Mouse (Mus musculus) heart, adult 18-20 months (tissue): Measurements from ENCODE around the gene Cd5. TPM values are rescaled to one million over a fixed set of nuclear protein-coding genes. Genes with fewer than 3 reads are reported as not detected.
A peak's percentile ranks its signal among the peaks of the same experiment; 100 is the strongest.

ENCODE experiments used
- DNase-seq, 2 experiments: peaks; one replicate each; pipeline ENCODE4 v3.0.0; 2021 to 2022; ENCODE audit warnings: mixed read lengths in 1 of 2
- total RNA-seq, 2 experiments: library from RNA; stranded (reverse); gene quantifications; 2 replicates each; pipeline ENCODE4 v1.2.3; 2021

The Cd5 gene
- total RNA-seq, 2 experiments from 2014 or later = 1.1 TPM; not detected in 1

DNA sequence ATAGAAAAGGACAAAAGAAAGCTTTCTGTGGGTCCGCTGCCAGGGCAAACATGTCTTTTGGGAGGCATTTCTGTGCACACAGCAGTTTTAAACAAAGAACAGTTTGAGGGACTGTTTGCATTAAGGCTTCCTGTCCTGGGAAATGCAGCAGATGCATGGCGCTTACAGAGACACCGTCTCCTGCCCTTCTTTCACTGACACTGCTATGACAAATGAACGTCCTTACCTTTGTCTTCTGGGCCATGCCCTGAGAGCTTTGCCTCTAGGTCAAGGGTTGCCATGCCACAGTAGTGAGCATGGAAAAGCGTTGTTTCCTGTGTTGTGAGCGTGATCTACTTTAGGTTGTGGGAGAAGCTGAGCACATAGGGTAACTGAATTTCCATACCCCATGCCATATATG is 19.9 kb upstream of the Cd5 start:
- DNase-seq = no peak

- DNase-seq = no peak
These were observed 18.7 kb upstream of the Cd5 start for GRCm38 (mm10) chr19:10757526-10757925.

DNA sequence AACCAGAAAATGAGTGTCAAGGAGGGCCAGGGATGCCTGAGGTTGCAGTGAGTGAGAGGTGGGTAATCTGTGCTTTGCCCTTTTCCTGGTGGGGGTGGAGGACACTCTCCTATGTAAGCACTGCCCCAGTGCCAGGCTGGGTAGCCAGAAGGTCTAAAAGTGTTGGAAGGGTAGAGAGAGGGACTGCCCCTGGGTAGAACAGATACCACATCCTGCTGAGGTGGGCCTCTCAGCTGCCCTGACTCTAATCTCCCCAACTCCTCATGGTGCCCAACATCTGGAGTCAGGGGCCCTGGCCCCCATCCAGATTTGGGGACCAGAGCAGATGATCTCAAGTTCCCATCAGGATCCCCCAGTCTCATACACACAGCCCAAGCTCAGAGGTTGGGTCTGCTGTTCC is 18.3 kb upstream of the Cd5 start:
- no peak for DNase-seq

- no peak for DNase-seq
These were observed 13.8 kb upstream of the Cd5 start for GRCm38 (mm10) chr19:10752646-10753045.

DNA sequence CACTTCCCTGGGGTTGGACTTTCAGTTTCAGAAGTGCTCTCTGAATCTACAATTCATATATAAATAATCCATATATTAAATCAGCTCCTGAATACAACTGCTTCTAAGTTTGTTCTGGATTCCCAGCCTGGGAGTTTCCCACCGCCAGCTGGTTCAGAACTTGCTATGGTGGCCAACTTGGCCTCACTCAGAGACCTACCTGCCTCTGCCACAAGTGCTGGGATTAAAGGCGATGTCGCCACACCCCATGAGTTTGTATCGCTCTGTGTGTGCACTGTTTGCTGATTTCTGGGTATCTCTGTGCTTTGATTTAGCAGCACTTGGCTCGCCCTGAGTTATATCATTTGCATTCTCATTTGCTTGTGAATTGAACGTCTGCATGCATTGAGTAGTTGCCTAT is 13.3 kb upstream of the Cd5 start:
- DNase-seq = no peak

DNA sequence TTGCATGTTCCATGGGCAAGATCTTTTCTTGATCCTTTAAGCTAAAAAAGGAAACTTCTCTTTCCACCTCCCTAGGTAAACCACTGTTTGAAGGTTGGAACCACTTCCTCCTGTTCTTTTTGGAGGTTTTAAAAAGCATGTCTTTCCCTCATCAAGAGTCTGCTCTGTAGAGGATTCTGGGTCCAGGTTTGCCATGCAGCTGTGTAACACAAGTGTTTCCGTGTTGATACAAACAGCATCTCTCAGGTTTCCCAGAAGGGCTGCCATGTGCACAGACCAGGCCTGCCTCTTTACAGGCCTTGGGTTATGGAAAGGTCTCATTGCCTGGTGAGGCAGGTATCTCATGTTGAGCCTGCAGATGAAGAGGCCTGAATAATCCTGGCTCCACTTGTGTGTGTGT is 12.8 kb upstream of the Cd5 start:
- DNase-seq = no peak

DNA sequence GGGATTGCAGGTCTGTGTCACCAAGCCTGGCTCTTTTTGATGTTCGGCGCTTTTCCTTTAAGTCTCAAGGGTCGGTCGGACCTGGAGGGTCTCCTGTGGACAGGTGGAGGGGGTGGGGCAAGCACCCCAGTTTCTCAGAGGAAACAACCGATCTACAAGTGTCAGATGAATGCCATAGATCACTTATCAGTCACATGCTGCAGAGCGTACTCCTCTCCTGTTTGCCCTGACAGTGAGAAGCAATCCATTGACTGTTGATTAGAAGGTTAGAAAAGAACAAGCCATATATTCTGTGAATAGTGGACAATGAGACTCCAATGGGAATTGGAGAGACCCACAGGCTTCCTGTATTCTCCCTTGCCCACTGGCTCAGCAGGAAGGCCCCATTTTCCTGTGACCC is 11.4 kb upstream of the Cd5 start:
- DNase-seq = no peak

- no peak for DNase-seq
These were observed 10.5 kb upstream of the Cd5 start for GRCm38 (mm10) chr19:10749295-10749694.

GRCm38 (mm10) chr19:10748401-10749102 is 9.8 kb upstream of the Cd5 start:
- no peak for DNase-seq

DNA sequence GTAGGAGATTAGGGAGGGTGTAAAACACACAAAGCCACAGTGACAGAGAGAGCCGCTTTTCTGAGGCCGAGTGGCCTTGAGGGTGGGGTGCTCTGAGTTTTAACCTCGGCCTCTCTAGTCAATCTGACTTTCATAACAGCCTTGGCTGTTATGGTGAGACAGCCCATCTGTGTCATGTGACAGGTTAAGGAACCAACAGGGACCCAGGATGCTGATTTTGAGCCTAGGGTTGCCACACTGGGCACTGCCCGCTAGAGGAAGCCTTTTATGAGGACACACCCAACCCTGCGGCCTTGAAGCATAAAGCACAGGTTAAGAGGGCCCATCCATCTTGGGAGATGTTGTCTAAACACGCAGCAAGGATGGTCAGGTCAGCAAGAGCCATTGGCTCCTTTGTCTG is 8.9 kb upstream of the Cd5 start:
- no peak for DNase-seq

- no peak for DNase-seq
These were observed 8.4 kb upstream of the Cd5 start for GRCm38 (mm10) chr19:10747182-10747581.

- peak in 1 of 2 experiments; percentile 34 for DNase-seq
These were observed 3.8 kb upstream of the Cd5 start for GRCm38 (mm10) chr19:10742565-10742964.

- no peak for DNase-seq
These were observed 3.3 kb upstream of the Cd5 start for GRCm38 (mm10) chr19:10742145-10742544.

DNA sequence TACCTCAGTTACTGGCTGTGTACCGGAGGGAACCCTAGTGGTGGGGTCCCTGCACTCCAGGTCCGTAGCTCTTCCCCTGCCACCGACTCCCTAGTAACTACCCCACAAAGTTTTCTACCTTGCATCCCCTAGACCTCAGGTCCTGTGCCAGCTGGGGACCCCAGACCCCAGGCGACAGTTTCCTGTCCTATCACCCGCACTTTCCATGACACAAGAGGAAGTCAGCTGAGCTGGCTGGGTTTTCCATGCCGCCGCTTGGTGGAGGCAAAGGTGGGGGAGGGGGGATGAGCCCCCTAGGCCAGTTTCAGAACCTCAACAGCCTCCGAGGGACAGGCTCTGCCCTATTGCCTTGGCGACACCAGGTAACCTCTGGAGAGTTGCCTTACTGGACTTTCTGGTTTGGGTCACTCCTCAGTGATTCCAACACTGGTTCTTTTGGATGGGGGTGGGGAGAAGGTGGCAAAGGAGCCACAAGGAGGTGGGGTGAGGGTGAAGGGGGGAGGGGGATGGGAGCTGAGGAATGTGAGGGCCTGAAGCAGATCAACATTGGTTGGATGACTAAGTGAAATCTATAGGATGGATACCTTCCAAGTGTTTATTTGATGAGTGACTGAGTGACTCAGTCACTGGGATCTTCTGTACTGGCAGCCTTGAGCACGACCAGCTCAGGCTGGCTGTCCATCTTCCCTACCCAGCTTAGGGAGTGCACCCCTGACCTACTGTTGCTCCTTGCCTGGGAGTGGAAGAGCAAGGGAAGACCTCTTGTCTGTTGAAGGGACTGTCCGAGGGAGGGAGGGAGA is 2.0 kb upstream of the Cd5 start:
- no peak for DNase-seq

DNA sequence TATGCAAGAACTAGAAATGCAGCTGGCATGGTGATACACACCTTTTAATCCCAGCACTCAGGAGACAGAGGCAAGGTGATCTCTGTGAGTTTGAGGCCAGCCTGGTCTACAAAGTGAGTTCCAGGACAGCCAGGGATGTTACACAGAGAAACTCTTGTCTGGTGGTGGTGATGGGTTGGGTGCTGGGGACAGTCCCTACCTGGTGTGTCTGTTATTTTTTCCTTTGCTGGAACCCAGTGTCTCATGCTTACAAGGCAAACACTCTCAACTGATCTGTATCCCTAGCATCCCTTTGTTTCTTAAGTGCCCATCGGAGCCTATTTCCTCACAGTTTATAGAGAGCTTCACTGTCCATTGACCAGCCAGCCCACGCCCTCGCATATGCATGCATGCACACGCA is 1.1 kb upstream of the Cd5 start:
- DNase-seq = no peak

DNA sequence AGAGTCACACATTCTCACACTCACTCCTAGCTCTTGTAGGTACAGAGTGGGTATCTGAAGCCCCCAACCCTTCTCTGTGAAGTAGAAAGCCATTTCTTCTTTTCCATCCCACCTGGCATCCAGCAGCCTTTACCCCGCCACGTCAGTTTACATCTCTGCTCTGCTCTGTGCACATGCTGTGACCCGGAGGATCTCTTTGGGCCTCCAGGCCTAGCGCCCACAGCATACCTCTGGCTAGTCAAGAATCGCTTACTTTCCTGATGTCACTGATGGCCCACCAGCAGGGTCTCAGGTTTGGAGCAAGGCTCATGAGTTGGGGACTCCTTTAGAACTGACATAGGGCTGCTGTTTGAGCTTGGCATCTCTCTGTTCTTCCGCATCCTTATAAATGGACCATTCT is 764 bp downstream of the Cd5 start:
- no peak for DNase-seq

- DNase-seq = no peak
These were observed 2.9 kb downstream of the Cd5 start for GRCm38 (mm10) chr19:10735861-10736260.

GRCm38 (mm10) chr19:10735061-10735460 is 3.7 kb downstream of the Cd5 start:
- no peak for DNase-seq

- DNase-seq = no peak
These were observed 4.2 kb downstream of the Cd5 start for GRCm38 (mm10) chr19:10734554-10734953.

DNA sequence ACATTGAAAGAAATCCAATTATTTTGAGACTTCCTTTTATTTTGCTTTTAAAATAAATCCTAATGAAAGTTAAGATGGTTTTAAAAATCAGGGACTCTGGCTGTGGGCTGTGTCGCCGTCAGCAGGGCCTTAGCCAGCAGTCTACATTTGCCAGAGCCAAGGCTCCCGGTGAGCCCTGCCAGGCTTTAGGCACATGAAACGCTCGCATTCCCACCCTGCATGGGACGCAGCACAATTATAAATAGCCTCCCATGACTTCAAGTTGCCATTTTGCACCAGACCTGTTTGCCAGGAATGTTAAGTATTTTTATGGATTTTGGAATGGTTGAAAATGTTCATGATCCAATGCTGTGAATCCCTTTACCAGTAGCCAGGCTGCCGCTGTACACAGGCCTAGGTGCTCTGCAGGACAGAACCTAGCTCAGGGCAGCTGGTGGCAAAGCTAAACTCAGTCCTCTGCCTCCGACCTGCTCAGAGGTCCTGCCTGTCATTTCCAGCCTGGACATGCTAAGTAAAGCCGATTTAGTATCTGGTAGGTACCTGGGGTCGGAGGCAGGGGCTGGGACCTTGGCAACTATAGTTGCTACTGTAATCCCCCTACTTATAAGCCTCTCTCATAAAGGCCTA is 5.2 kb downstream of the Cd5 start:
- peak; percentile 48 to 61 for DNase-seq

- no peak for DNase-seq
These were observed 6.1 kb downstream of the Cd5 start for GRCm38 (mm10) chr19:10732741-10733140.

DNA sequence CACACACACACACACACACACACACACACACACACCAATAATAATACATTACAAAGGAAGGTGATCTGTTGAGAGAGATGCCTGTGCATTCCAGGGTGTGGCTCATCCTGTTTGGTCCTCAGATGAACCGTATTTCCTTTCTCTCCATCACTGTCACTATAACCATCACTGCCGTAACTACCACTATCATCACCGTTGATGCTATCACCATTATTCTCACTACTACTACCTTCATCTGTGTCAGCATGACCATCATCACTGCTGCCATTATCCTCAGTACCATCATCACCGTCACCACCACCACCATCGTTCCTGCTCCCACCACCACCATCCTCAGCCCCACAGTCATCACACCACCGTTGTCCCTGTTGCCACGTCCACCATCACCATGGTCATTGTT is 6.8 kb downstream of the Cd5 start:
- no peak for DNase-seq

DNA sequence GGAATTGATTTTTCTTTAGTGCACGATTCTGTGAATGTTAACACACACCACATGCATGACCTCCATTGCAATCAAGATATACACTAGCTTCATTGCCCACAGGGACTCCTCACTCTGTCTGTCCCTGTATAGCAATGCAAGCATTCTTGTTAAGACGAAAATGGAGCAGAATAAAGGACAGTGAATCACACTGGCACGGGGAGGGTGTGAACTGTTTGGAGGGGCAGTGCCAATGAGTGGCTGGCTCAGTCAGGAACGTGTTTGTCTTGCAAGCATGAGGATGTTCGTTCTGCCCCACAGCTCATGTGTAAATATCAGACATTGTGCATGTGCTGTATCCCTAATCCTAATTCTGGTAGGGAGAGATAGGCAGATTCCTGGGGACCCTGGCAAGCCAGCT is 8.3 kb downstream of the Cd5 start:
- no peak for DNase-seq

DNA sequence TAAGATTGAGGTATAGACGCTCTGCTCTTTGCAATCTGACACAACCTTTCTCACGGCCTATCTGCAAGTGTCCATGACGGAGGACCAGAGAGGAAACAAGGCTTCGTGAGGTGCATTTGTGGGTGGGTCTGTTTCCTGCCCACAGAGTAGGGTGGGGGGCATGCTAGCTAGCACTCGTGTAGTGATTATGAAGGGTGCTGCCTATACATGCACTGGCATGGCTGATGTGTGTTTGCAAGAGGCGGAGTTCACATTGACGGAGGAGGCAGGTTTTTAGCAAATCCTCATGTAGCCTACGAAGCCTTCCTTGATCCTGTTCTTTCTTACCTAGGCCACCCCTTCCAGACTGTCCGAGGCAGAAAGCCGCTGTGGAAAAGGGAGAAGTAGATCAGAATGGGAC is 8.9 kb downstream of the Cd5 start:
- no peak for DNase-seq
